Mouse (Mus musculus): ENCODE results near the gene Scimp. TPM values are rescaled to one million over a fixed set of nuclear protein-coding genes. Genes with fewer than 3 reads are reported as not detected.
A peak's percentile ranks its signal among the peaks of the same experiment; 100 is the strongest.
"Not testable (repeated sequence)": the region's sequence is repeated elsewhere in the genome, so short reads cannot be mapped to it uniquely, and the experiment has no call there.

The Scimp gene
- polyA plus RNA-seq, 1 experiment: 0.15 TPM

- H3K4me1 ChIP-seq (ENCODE audit: control insufficient read depth, insufficient read depth, low read length): no peaks in the 10 kb centered on the region
- H3K4me3 ChIP-seq (ENCODE audit: insufficient read depth, low read length): no peak overlapping the region
- no peak overlapping the region for H3K27ac ChIP-seq (ENCODE audit: insufficient read depth, low read length)
- no peak for TF ChIP-seq POLR2A (IDR thresholded peaks at IDR 0.05; ENCODE audit: extremely low read depth, insufficient read depth, low read length)
- TF ChIP-seq CTCF (IDR thresholded peaks at IDR 0.05; ENCODE audit: extremely low read depth, insufficient read depth, low read length): no peak
These were observed 26.5 kb downstream of the Scimp start for GRCm38 (mm10) chr11:70785908-70786307.

- 0 out of 2 replicates have a peak, but pooled peaks have one; percentile 11 for TF ChIP-seq CTCF (IDR thresholded peaks at IDR 0.05; ENCODE audit: extremely low read depth, insufficient read depth, low read length)
- not testable (repeated sequence) for H3K4me3 ChIP-seq (ENCODE audit: insufficient read depth, low read length); H3K27ac ChIP-seq (ENCODE audit: insufficient read depth, low read length); H3K4me1 ChIP-seq (ENCODE audit: control insufficient read depth, insufficient read depth, low read length)
These were observed 34.3 kb downstream of the Scimp start for GRCm38 (mm10) chr11:70778058-70778457.

- Histone ChIP-seq H3K4me3 (ENCODE audit: insufficient read depth, low read length) (no peak overlapping the region), H3K27ac (ENCODE audit: insufficient read depth, low read length) (no peak overlapping the region)
- TF ChIP-seq POLR2A (IDR thresholded peaks at IDR 0.05; ENCODE audit: extremely low read depth, insufficient read depth, low read length) (no peak), CTCF (IDR thresholded peaks at IDR 0.05; ENCODE audit: extremely low read depth, insufficient read depth, low read length) (no peak)
These were observed 34.8 kb downstream of the Scimp start for GRCm38 (mm10) chr11:70777634-70778033.

GRCm38 (mm10) chr11:70776830-70777571 is 35.4 kb downstream of the Scimp start:
- Histone ChIP-seq H3K4me1 (ENCODE audit: control insufficient read depth, insufficient read depth, low read length) (no peaks in the 10 kb centered on the region), H3K4me3 (ENCODE audit: insufficient read depth, low read length) (no peak overlapping the region), H3K27ac (ENCODE audit: insufficient read depth, low read length) (no peak overlapping the region)
- TF ChIP-seq CTCF (IDR thresholded peaks at IDR 0.05; ENCODE audit: extremely low read depth, insufficient read depth, low read length) (peak; percentile 87), POLR2A (IDR thresholded peaks at IDR 0.05; ENCODE audit: extremely low read depth, insufficient read depth, low read length) (no peak)

More at GRCm38 (mm10) chr11:70777634-70778033, 34.8 kb downstream of the Scimp start:
- H3K4me1 ChIP-seq (ENCODE audit: control insufficient read depth, insufficient read depth, low read length): no peaks in the 10 kb centered on the region

GRCm38 (mm10) chr11:70770804-70771203 is 41.6 kb downstream of the Scimp start:
- peaks cover 1% of the 10 kb centered on the region; the same call in 1 of the 2 replicates for H3K4me1 ChIP-seq (ENCODE audit: control insufficient read depth, insufficient read depth, low read length)
- H3K27ac ChIP-seq (ENCODE audit: insufficient read depth, low read length): no peak overlapping the region
- TF ChIP-seq POLR2A (IDR thresholded peaks at IDR 0.05; ENCODE audit: extremely low read depth, insufficient read depth, low read length): no peak
- no peak for TF ChIP-seq CTCF (IDR thresholded peaks at IDR 0.05; ENCODE audit: extremely low read depth, insufficient read depth, low read length)
- no peak overlapping the region for H3K4me3 ChIP-seq (ENCODE audit: insufficient read depth, low read length)

- Histone ChIP-seq H3K4me3 (ENCODE audit: insufficient read depth, low read length) (no peak overlapping the region), H3K4me1 (ENCODE audit: control insufficient read depth, insufficient read depth, low read length) (peaks cover 3% of the 10 kb centered on the region; the same call in 1 of the 2 replicates), H3K27ac (ENCODE audit: insufficient read depth, low read length) (no peak overlapping the region)
- TF ChIP-seq POLR2A (IDR thresholded peaks at IDR 0.05; ENCODE audit: extremely low read depth, insufficient read depth, low read length) (no peak), CTCF (IDR thresholded peaks at IDR 0.05; ENCODE audit: extremely low read depth, insufficient read depth, low read length) (no peak)
These were observed 46.5 kb downstream of the Scimp start for GRCm38 (mm10) chr11:70765776-70766445.

- H3K4me1 ChIP-seq (ENCODE audit: control insufficient read depth, insufficient read depth, low read length): peaks cover 3% of the 10 kb centered on the region; the same call in 1 of the 2 replicates
- peak within 1 kb of the TSS; percentile 81 for H3K4me3 ChIP-seq (ENCODE audit: insufficient read depth, low read length)
- TF ChIP-seq POLR2A (IDR thresholded peaks at IDR 0.05; ENCODE audit: extremely low read depth, insufficient read depth, low read length) (peak; percentile 30; the same call in 1 of the 2 replicates), CTCF (IDR thresholded peaks at IDR 0.05; ENCODE audit: extremely low read depth, insufficient read depth, low read length) (no peak)
These were observed 48.2 kb downstream of the Scimp start, which contains the start of gene Zfp3 for GRCm38 (mm10) chr11:70763936-70764808. Gene Zfp3 (plus strand): TSS chr11:70764209.

GRCm38 (mm10) chr11:70763582-70763935 is 48.8 kb downstream of the Scimp start:
- H3K4me3 ChIP-seq (ENCODE audit: insufficient read depth, low read length): peak overlapping the region; percentile 81
- H3K27ac ChIP-seq (ENCODE audit: insufficient read depth, low read length): peak overlapping the region; percentile 55
- TF ChIP-seq POLR2A (IDR thresholded peaks at IDR 0.05; ENCODE audit: extremely low read depth, insufficient read depth, low read length) (no peak), CTCF (IDR thresholded peaks at IDR 0.05; ENCODE audit: extremely low read depth, insufficient read depth, low read length) (no peak)
- peaks cover 3% of the 10 kb centered on the region; the same call in 1 of the 2 replicates for H3K4me1 ChIP-seq (ENCODE audit: control insufficient read depth, insufficient read depth, low read length)

More at GRCm38 (mm10) chr11:70763936-70764808, 48.2 kb downstream of the Scimp start, which contains the start of gene Zfp3:
- peak within 1 kb of the TSS; percentile 55 for H3K27ac ChIP-seq (ENCODE audit: insufficient read depth, low read length)

GRCm38 (mm10) chr11:70762641-70763040 is 49.7 kb downstream of the Scimp start:
- Histone ChIP-seq H3K4me1 (ENCODE audit: control insufficient read depth, insufficient read depth, low read length) (peaks cover 3% of the 10 kb centered on the region; the same call in 1 of the 2 replicates), H3K27ac (ENCODE audit: insufficient read depth, low read length) (no peak overlapping the region), H3K4me3 (ENCODE audit: insufficient read depth, low read length) (no peak overlapping the region)
- TF ChIP-seq CTCF (IDR thresholded peaks at IDR 0.05; ENCODE audit: extremely low read depth, insufficient read depth, low read length): no peak
- no peak for TF ChIP-seq POLR2A (IDR thresholded peaks at IDR 0.05; ENCODE audit: extremely low read depth, insufficient read depth, low read length)

GRCm38 (mm10) chr11:70760446-70760845 is 51.9 kb downstream of the Scimp start:
- H3K27ac ChIP-seq (ENCODE audit: insufficient read depth, low read length); H3K4me3 ChIP-seq (ENCODE audit: insufficient read depth, low read length); H3K4me1 ChIP-seq (ENCODE audit: control insufficient read depth, insufficient read depth, low read length): not testable (repeated sequence)

Data from cortical plate, adult 2 months (tissue).